Mouse (Mus musculus) cerebellum, adult 2 months (tissue): ENCODE measurements at regions not wholly inside any gene's neighbourhood (a gene's known extent, or its start where the extent isn't known, plus 50 kb on each side); places are given as distances from the start of the nearest gene placed in this dataset.

ENCODE experiments used
- DNase-seq, 2 experiments: peaks; one replicate each; pipeline ENCODE4 v3.0.0; 2021
- H3K27ac ChIP-seq: fragments of 200-500 bp; 2 replicates; pipeline ENCODE4 v1.5.1; 2012; ENCODE audit warnings: low read length, control low read depth, inconsistent platforms; ENCODE audit not compliant: insufficient read depth
- H3K27me3 ChIP-seq: fragments of 200-500 bp; 2 replicates; pipeline ENCODE4 v1.6.1; 2012; ENCODE audit warnings: inconsistent platforms, mild to moderate bottlenecking, low read length, moderate library complexity; ENCODE audit not compliant: control insufficient read depth, insufficient read depth
- H3K4me1 ChIP-seq: fragments of 200-500 bp; 2 replicates; pipeline ENCODE4 v1.6.1; 2011; ENCODE audit warnings: low read length; ENCODE audit not compliant: control insufficient read depth, insufficient read depth
- H3K4me3 ChIP-seq: fragments of 200-500 bp; replicated peaks from 2 replicates; pipeline ENCODE3; 2011; ENCODE audit warnings: mild to moderate bottlenecking, low read depth, low read length, control low read depth; ENCODE audit not compliant: insufficient read depth
- CTCF ChIP-seq: fragments of 200-500 bp; IDR thresholded peaks from 2 replicates; pipeline ENCODE4 v1.5.1; 2011; ENCODE audit warnings: low read depth, mild to moderate bottlenecking, control low read depth, low read length, moderate library complexity, borderline replicate concordance; ENCODE audit not compliant: insufficient read depth
- POLR2A ChIP-seq: fragments of 200-500 bp; IDR thresholded peaks from 2 replicates; pipeline ENCODE4 v1.6.1; 2011; ENCODE audit warnings: low read length, control low read depth, borderline replicate concordance; ENCODE audit not compliant: insufficient read depth
- WGBS: fragments of 180-500 bp; shearing (Covaris S2); methylation state at CpG from one replicate; pipeline ENCODE4 v1.1.7; 2018; 5-methylcytosine and 5-hydroxymethylcytosine counted together

DNA sequence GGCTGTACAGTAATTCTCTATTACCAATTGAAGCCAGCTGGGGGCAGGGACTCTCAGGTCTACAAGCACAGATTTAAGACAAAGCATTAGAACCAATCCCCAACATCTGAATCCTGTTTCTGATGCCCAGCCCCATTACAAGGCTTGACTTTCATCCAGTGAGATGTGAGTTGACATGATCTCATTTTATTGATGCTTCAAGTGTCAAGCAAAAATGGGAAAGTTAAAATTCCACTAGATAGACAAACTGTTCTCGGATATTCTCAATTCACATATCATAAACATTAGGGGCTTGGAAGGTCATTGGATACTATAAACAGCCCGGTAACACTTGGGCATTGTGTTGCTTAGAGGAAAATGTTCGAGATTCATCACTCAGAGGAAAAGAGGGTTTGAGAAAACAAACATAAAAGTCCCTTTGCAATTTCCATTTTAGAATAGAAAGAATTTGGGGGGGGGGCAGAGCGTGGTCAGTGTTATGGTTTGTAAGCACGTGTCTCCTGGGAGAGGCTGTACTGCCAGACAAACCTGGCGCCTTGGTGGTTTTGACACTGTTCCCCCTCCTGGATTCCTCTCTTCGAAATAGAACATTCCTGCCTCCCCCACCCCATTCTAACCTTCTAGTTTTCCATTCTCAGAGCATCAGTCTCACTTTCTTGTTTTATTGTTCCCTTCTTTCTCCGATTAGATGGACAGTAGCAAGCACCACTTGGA lies 297.5 kb downstream of the Nuak1 start:
- DNase-seq, result no peak
- TF ChIP-seq CTCF (no peak), POLR2A (no peak)
- Histone ChIP-seq H3K4me3 (no peak overlapping the region), H3K27ac (no peak overlapping the region), H3K4me1 (no peaks in the 10 kb centered on the region), H3K27me3 (no peaks in the 10 kb centered on the region)
- 88% methylated on average over 8 of the region's 8 CpGs for WGBS

DNA sequence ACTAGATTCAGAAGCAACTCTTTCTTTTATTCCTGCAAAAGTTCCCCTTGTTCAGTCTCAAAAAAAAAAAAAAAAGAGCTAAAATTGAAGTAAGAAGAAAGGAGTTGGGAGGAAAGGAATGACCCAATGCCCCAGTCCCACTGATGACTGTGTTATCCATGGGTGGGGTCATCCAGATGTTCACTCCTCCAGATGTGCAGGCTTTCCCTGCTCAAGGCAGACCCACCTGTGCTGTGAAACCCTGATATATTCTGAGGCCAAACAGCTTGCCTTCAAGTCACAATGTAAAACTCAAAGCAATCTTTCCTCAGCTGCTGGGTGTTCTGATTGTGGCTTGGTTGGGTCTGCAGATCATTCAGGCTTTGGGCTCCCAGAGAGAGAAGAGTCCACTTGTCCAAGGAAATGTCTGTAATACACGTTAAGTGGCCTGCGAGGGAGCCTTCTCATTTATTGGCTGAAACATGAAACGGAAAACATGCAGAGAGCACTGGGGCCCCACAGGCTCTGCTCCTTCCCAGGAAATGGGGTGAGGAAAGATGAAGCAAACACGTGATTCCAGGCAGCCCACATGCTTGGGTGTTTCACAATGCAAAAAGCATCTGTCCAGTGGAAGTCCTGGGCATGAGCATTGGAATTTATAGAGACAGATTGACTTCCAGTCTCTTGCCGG lies 296.6 kb downstream of the Nuak1 start:
- no peak for DNase-seq
- Histone ChIP-seq H3K4me3 (no peak overlapping the region), H3K27ac (no peak overlapping the region), H3K4me1 (no peaks in the 10 kb centered on the region), H3K27me3 (no peaks in the 10 kb centered on the region)
- WGBS, result 67% methylated on average over 5 of the region's 5 CpGs
- TF ChIP-seq CTCF, result no peak
- no peak for TF ChIP-seq POLR2A

DNA sequence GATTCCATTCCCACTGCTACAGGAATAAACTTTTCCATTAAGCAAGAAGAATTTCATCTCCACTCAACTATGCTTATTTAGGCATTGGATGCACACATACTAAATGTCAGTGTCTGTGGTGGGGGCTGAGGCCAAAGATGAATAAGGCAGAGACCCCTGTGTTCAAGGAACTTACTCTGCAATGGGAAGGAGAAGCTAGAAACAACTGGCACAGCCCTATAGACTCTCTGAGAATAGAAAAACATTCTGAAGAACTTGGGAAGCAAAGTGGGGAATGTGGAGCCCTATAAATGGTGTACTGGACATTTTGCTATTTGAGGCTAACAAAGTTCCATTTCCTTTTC lies 296.1 kb downstream of the Nuak1 start:
- H3K27me3 ChIP-seq, result no peaks in the 10 kb centered on the region
- no peak for TF ChIP-seq POLR2A
- TF ChIP-seq CTCF, result no peak
- H3K27ac ChIP-seq, result no peak overlapping the region
- no peak for DNase-seq
- no peak overlapping the region for H3K4me3 ChIP-seq
- no peaks in the 10 kb centered on the region for H3K4me1 ChIP-seq

DNA sequence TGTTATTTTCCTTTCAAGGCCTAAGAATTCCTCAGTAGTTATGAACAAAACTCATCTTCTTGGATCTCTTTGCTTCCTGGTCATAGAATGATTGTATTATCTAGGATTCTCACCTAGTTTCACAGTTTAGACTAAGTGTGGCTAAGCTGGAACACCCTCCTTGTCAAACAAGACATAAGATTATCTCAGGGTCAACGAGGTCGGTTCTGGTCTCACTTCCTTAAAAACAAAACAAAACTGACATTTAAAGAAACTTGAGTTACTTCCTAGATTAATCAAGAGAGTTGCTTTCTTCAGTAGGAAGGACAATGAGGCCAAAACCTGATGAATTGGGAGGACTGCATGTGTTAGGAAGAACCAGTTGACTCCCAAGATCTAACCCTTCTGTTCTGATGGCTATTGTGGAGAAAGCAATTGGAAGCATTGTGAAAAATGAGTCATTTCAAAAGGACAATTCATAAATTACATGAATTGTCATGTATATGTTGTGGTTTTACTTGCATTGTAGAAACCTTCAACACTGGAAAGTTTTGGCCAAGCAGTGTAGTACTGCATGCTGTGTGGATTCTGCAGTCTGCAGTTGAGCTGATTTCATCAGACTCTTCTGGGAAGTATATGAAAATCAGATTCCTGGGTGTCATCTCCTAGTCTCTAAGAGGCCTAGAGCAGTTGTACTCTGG lies 293.0 kb downstream of the Nuak1 start:
- no peaks in the 10 kb centered on the region for H3K4me1 ChIP-seq
- no peak for TF ChIP-seq CTCF
- TF ChIP-seq POLR2A, result no peak
- H3K27ac ChIP-seq, result no peak overlapping the region
- DNase-seq, result no peak
- no peaks in the 10 kb centered on the region for H3K27me3 ChIP-seq
- no peak overlapping the region for H3K4me3 ChIP-seq
- 94% methylated on average over 2 of the region's 2 CpGs for WGBS

DNA sequence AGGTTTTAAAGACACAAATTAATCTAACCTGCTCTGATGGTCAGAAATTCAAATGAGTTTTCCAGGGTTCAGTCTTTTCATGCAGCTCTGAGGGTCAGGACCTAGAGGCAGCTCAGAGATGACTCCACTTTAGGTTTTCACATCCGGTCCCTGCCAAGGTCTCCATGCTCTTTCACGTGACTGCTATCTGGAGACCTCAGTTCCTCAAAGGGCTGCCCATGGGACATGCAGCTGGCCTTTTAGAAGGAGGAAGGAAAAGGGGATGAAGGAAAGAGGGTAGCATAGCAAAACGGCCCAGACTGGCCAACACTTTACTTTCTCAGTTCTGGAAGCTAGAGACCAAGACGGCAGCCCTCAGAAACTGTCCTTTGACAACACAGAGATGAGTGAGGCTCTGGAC lies 276.6 kb downstream of the Nuak1 start:
- no peaks in the 10 kb centered on the region for H3K27me3 ChIP-seq
- TF ChIP-seq POLR2A, result no peak
- no peak for TF ChIP-seq CTCF
- no peak for DNase-seq
- H3K27ac ChIP-seq, result no peak overlapping the region
- no peaks in the 10 kb centered on the region for H3K4me1 ChIP-seq
- no peak overlapping the region for H3K4me3 ChIP-seq
- 81% methylated on average over 4 of the region's 4 CpGs for WGBS

DNA sequence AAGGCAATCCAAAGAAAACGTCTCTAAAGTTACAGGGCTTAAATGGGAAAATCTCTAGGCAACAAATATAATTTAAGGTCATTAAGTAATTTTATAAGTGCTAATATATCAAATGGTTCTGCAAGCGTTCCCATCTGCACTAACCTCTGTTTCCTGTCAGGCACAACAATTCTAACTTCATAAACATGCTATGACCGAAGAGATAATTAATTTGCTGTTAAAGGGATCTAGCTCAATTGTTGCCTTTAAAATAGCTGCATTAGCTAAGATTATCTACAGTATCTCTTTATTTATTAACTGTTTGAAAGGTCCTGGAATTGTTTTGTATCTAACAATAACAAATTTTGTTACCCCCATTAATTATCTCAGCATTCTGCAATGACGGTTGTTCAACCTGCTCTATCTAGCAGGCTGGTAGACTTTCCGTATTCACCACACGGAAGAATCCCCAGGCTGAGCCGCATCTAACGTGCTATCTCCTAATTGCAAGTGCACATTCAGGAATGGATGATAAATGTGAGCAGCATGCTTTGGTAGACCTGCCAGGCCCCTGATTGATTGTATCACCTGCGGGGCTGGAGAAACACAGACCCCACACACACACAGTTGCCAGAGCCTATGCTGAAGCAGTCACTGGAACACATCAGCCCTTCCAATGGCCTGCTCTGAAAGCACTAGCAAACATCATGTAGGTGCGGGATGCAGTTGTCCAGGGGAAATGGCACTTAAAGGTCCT lies 274.4 kb downstream of the Nuak1 start:
- Histone ChIP-seq H3K4me1 (no peaks in the 10 kb centered on the region), H3K27me3 (no peaks in the 10 kb centered on the region), H3K4me3 (no peak overlapping the region), H3K27ac (no peak overlapping the region)
- TF ChIP-seq POLR2A, result no peak
- no peak for TF ChIP-seq CTCF
- 92% methylated on average over 10 of the region's 10 CpGs for WGBS
- no peak for DNase-seq

DNA sequence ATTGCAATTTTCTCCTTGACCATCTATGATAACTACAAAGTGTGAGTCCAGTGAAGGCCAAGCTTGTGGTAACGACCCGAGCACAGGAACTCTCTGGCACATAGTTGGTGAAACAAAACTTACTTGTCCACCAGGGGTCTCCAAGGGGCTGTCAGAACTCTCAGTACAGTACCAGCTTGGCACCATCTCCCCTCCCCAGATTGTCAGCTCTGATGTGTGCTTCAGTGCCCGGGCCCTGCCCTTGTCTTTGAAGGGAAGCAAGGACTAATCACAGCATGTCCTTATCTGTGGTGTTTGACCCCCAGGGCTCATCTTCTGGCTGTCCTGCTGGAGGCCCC lies 273.9 kb downstream of the Nuak1 start:
- 37% methylated on average over 3 of the region's 3 CpGs for WGBS
- peak; percentile 18 to 23 for DNase-seq

More for the DNA sequence above, 273.9 kb downstream of the Nuak1 start:
- no peak overlapping the region for H3K4me3 ChIP-seq
- no peak overlapping the region for H3K27ac ChIP-seq
- no peaks in the 10 kb centered on the region for H3K4me1 ChIP-seq
- TF ChIP-seq POLR2A (no peak), CTCF (peak; percentile 30; the same call in 1 of the 2 replicates)
- no peaks in the 10 kb centered on the region for H3K27me3 ChIP-seq
